Mouse (Mus musculus) intestine, embryonic 15.5 days (tissue): ENCODE data around the gene Gm21258. TPM values are rescaled to one million over a fixed set of nuclear protein-coding genes. Genes with fewer than 3 reads are reported as not detected.
"Not testable (repeated sequence)": the region's sequence is repeated elsewhere in the genome, so short reads cannot be mapped to it uniquely, and the experiment has no call there.

Source experiments
- ATAC-seq: fragments of 200-750 bp; cut with Nextera tagmentation; 2 replicates; pipeline ENCODE4 v1.8.0; 2017; ENCODE audit warnings: moderate TSS enrichment, moderate library complexity
- H3K27ac ChIP-seq: fragments of 300-500 bp; sonication (generic); 2 replicates; pipeline ENCODE4 v1.5.1; 2015; ENCODE audit warnings: mild to moderate bottlenecking, inconsistent platforms
- H3K27me3 ChIP-seq: fragments of 300-500 bp; sonication (generic); replicated peaks from 2 replicates; pipeline ENCODE4 v1.6.1; 2015; ENCODE audit warnings: inconsistent platforms
- H3K36me3 ChIP-seq: fragments of 300-500 bp; sonication (generic); 2 replicates; pipeline ENCODE4 v1.6.1; 2015; ENCODE audit warnings: inconsistent platforms
- H3K4me1 ChIP-seq: fragments of 300-500 bp; sonication (generic); replicated peaks from 2 replicates; pipeline ENCODE4 v1.6.1; 2015; ENCODE audit warnings: inconsistent platforms
- H3K4me2 ChIP-seq: fragments of 300-500 bp; sonication (generic); replicated peaks from 2 replicates; pipeline ENCODE4 v1.6.1; 2015; ENCODE audit warnings: mild to moderate bottlenecking, inconsistent platforms
- H3K4me3 ChIP-seq: fragments of 300-500 bp; sonication (generic); replicated peaks from 2 replicates; pipeline ENCODE4 v1.5.1; 2015; ENCODE audit warnings: inconsistent platforms
- H3K9ac ChIP-seq: fragments of 300-500 bp; sonication (generic); 2 replicates; pipeline ENCODE4 v1.6.1; 2015; ENCODE audit warnings: inconsistent platforms
- H3K9me3 ChIP-seq: fragments of 300-500 bp; sonication (generic); 2 replicates; pipeline ENCODE4 v1.6.1; 2016; ENCODE audit warnings: inconsistent platforms
- WGBS: fragments of 180-500 bp; shearing (Covaris S2); methylation state at CpG from one replicate; pipeline ENCODE4 v1.1.7; 2015; 5-methylcytosine and 5-hydroxymethylcytosine counted together
- polyA plus RNA-seq: library from polyadenylated mRNA; unstranded; fragments of >200 nt; fragmentation: Nextera tagmentation; extraction: Ambion mirVana; gene quantifications from 2 replicates; pipeline ENCODE4 v1.2.1, GENCODE M21; 2015

Gene Gm21258
- polyA plus RNA-seq: not detected in 2 replicates

DNA sequence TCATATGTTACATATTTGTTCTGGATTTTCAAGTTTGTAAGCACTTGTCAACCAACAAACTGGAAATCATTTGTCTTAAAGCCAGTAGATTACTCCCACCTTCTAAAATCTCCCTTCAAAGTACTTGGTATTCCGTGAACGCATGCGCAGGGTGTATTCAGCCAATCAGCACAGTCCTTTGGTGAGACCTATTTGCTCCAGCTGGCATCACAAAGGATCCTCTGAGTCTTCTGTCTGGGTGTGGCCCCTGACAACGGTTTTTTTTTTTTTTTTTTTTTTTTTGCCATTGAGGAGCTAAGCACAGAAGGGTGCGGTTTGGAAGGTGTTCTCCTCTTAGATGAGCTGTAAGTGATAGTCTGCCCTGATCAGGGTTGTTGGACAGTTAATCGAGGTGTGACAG lies at the start of gene Gm21258:
Gm21258 (plus strand) TSS at position 301 of the 400 bp plus-strand sequence.
- WGBS: no CpG with 5 or more reads among the region's 6 CpGs
- not testable (repeated sequence) for H3K4me3 ChIP-seq

More for the DNA sequence above, at the start of gene Gm21258:
- not testable (repeated sequence) for H3K4me2 ChIP-seq, H3K9me3 ChIP-seq, H3K36me3 ChIP-seq, ATAC-seq, H3K9ac ChIP-seq, H3K27ac ChIP-seq, H3K4me1 ChIP-seq, H3K27me3 ChIP-seq
